Mouse (Mus musculus): ENCODE measurements around the gene Max.

Max gene

GRCm38 (mm10) chr12:76961932-76962891 is at the start of gene Max:
Gene Max, minus strand, starts transcription at chr12:76962201.
- peak; percentile 98 for DNase-seq (ENCODE audit: extremely low spot score)

- no peak for DNase-seq (ENCODE audit: extremely low spot score)
Measured at GRCm38 (mm10) chr12:77011092-77011720, 49.2 kb upstream of the Max start.

GRCm38 (mm10) chr12:77009202-77010030 is 47.4 kb upstream of the Max start:
- no peak for DNase-seq (ENCODE audit: extremely low spot score)

- no peak for DNase-seq (ENCODE audit: extremely low spot score)
Measured at GRCm38 (mm10) chr12:77004893-77005292, 42.9 kb upstream of the Max start.

GRCm38 (mm10) chr12:77002551-77003228 is 40.7 kb upstream of the Max start:
- no peak for DNase-seq (ENCODE audit: extremely low spot score)

GRCm38 (mm10) chr12:77001312-77001711 is 39.3 kb upstream of the Max start:
- no peak for DNase-seq (ENCODE audit: extremely low spot score)

- DNase-seq (ENCODE audit: extremely low spot score), result peak; percentile 55
Measured at GRCm38 (mm10) chr12:77000705-77001284, 38.8 kb upstream of the Max start.

- DNase-seq (ENCODE audit: extremely low spot score), result peak; percentile 71
Measured at GRCm38 (mm10) chr12:77000096-77000704, 38.2 kb upstream of the Max start.

GRCm38 (mm10) chr12:76994766-76995165 is 32.8 kb upstream of the Max start:
- DNase-seq (ENCODE audit: extremely low spot score), result no peak

- DNase-seq (ENCODE audit: extremely low spot score), result no peak
Measured at GRCm38 (mm10) chr12:76992891-76993529, 31.0 kb upstream of the Max start.

- no peak for DNase-seq (ENCODE audit: extremely low spot score)
Measured at GRCm38 (mm10) chr12:76982818-76983471, 20.9 kb upstream of the Max start.

GRCm38 (mm10) chr12:76979530-76979929 is 17.5 kb upstream of the Max start:
- DNase-seq (ENCODE audit: extremely low spot score), result no peak

GRCm38 (mm10) chr12:76972669-76973068 is 10.7 kb upstream of the Max start:
- DNase-seq (ENCODE audit: extremely low spot score), result no peak

GRCm38 (mm10) chr12:76972241-76972640 is 10.2 kb upstream of the Max start:
- DNase-seq (ENCODE audit: extremely low spot score), result no peak

GRCm38 (mm10) chr12:76971642-76972221 is 9.7 kb upstream of the Max start:
- no peak for DNase-seq (ENCODE audit: extremely low spot score)

GRCm38 (mm10) chr12:76965876-76966275 is 3.9 kb upstream of the Max start:
- peak; percentile 17 for DNase-seq (ENCODE audit: extremely low spot score)

- DNase-seq (ENCODE audit: extremely low spot score), result no peak
Measured at GRCm38 (mm10) chr12:76965089-76965488, 3.1 kb upstream of the Max start.

- DNase-seq (ENCODE audit: extremely low spot score), result no peak
Measured at GRCm38 (mm10) chr12:76961052-76961931, 709 bp downstream of the Max start.
